Mouse (Mus musculus): Measurements from ENCODE around the gene Slc1a7. TPM values are rescaled to one million over a fixed set of nuclear protein-coding genes. Genes with fewer than 3 reads are reported as not detected.
A peak's percentile ranks its signal among the peaks of the same experiment; 100 is the strongest.

The Slc1a7 gene
- total RNA-seq, 1 experiment, result 0.18 TPM

DNA sequence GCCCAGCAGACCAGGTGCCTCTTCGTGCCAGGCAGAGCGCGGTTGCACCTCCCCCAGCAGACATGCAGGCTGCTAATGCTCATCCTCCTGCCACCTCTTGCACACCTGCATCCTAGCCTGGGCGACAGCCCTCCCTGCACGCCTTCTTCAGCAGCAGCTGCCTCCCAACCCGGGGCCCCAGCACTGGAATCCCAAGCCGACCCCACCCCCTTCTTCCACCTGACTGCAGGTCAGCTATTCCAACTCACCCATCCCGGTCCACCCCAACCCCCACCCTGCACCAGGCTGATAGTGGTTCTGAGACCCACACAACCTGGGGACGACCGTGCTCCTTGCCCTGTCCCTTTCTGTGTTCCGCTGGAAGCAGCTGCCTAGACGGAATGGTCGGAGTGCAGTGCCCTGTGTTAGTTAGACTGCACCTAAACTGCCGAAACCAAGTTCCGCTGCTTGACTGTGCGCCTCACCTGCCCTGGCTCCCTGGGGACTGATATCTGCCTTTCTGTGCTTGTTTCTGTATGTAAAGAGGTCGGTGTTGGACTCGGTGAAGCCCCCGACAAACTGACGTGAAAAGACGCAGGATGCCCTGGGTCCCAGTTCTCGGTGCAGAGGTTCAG lies 62.9 kb downstream of the Slc1a7 start:
- Histone ChIP-seq H3K9me3 (ENCODE audit: control insufficient read depth, insufficient read depth, low read depth, low read length) (no peaks in the 10 kb centered on the region), H3K27ac (ENCODE audit: insufficient read depth, low read depth, low read length, poor library complexity, severe bottlenecking) (no peak overlapping the region), H3K9ac (ENCODE audit: insufficient read depth, low read depth, low read length, poor library complexity, severe bottlenecking) (0 out of 2 replicates have a peak overlapping the region, but pooled peaks have one; percentile 28), H3K36me3 (ENCODE audit: control insufficient read depth, insufficient read depth, low read length, poor library complexity, severe bottlenecking) (no peaks in the 10 kb centered on the region), H3K4me1 (ENCODE audit: control insufficient read depth in 2 of 2, insufficient read depth in 2 of 2, low read length in 2 of 2, poor library complexity in 1 of 2) (peaks cover 0 to 11% of the 10 kb centered on the region in 2 experiments; a peak in 1 of 4 replicates), H3K4me3 (ENCODE audit: insufficient read depth in 1 of 2, low read depth in 1 of 2, low read length in 2 of 2, poor library complexity in 1 of 2, severe bottlenecking in 1 of 2) (peak overlapping the region; percentile 74 to 78)
- DNase-seq (ENCODE audit: low read depth, low spot score), result no peak
- in situ Hi-C loops (cut with MboI; ENCODE audit: low sequenced_read_pairs in 2 of 2, unreplicated experiment in 2 of 2), result no loop called here
- no peak for TF ChIP-seq HCFC1 (IDR thresholded peaks at IDR 0.05; ENCODE audit: borderline replicate concordance, insufficient read depth, low read length)
- no peak for TF ChIP-seq ZNF384 (IDR thresholded peaks at IDR 0.05; ENCODE audit: low read depth, low read length)
- no peak for TF ChIP-seq MAFK (IDR thresholded peaks at IDR 0.05; ENCODE audit: insufficient read depth, low read depth, low read length)
- no peak for TF ChIP-seq CHD2 (IDR thresholded peaks at IDR 0.05; ENCODE audit: low read depth, low read length)
- TF ChIP-seq ZC3H11A (IDR thresholded peaks at IDR 0.05; ENCODE audit: borderline replicate concordance, low read depth, low read length), result no peak

GRCm38 (mm10) chr4:108031502-108032351 lies 63.6 kb downstream of the Slc1a7 start:
- H3K4me1 ChIP-seq (ENCODE audit: control insufficient read depth in 2 of 2, insufficient read depth in 2 of 2, low read length in 2 of 2, poor library complexity in 1 of 2), result peaks cover 0 to 9% of the 10 kb centered on the region in 2 experiments; a peak in 1 of 4 replicates
- peak overlapping the region; percentile 28; the same call in 1 of the 2 replicates for H3K9ac ChIP-seq (ENCODE audit: insufficient read depth, low read depth, low read length, poor library complexity, severe bottlenecking)
- no peak overlapping the region for H3K27ac ChIP-seq (ENCODE audit: insufficient read depth, low read depth, low read length, poor library complexity, severe bottlenecking)
- TF ChIP-seq CHD2 (IDR thresholded peaks at IDR 0.05; ENCODE audit: low read depth, low read length) (no peak), ZC3H11A (IDR thresholded peaks at IDR 0.05; ENCODE audit: borderline replicate concordance, low read depth, low read length) (no peak), HCFC1 (IDR thresholded peaks at IDR 0.05; ENCODE audit: borderline replicate concordance, insufficient read depth, low read length) (no peak), MAFK (IDR thresholded peaks at IDR 0.05; ENCODE audit: insufficient read depth, low read depth, low read length) (no peak), ZNF384 (IDR thresholded peaks at IDR 0.05; ENCODE audit: low read depth, low read length) (no peak)
- no peaks in the 10 kb centered on the region for H3K36me3 ChIP-seq (ENCODE audit: control insufficient read depth, insufficient read depth, low read length, poor library complexity, severe bottlenecking)
- peak overlapping the region; percentile 74 to 78 for H3K4me3 ChIP-seq (ENCODE audit: insufficient read depth in 1 of 2, low read depth in 1 of 2, low read length in 2 of 2, poor library complexity in 1 of 2, severe bottlenecking in 1 of 2)
- in situ Hi-C loops (cut with MboI; ENCODE audit: low sequenced_read_pairs in 2 of 2, unreplicated experiment in 2 of 2), result no loop called here
- no peak for DNase-seq (ENCODE audit: low read depth, low spot score)
- no peaks in the 10 kb centered on the region for H3K9me3 ChIP-seq (ENCODE audit: control insufficient read depth, insufficient read depth, low read depth, low read length)

- in situ Hi-C loops (cut with MboI; ENCODE audit: low sequenced_read_pairs in 2 of 2, unreplicated experiment in 2 of 2), result no loop called here
- H3K27ac ChIP-seq (ENCODE audit: insufficient read depth, low read depth, low read length, poor library complexity, severe bottlenecking), result no peak overlapping the region
- DNase-seq (ENCODE audit: low read depth, low spot score), result no peak
Observed at GRCm38 (mm10) chr4:108032352-108032849, 64.3 kb downstream of the Slc1a7 start.

GRCm38 (mm10) chr4:108033041-108033764 lies 65.1 kb downstream of the Slc1a7 start:
- no peaks in the 10 kb centered on the region for H3K9me3 ChIP-seq (ENCODE audit: control insufficient read depth, insufficient read depth, low read depth, low read length)
- in situ Hi-C loops (cut with MboI; ENCODE audit: low sequenced_read_pairs in 2 of 2, unreplicated experiment in 2 of 2), result no loop called here
- TF ChIP-seq ZC3H11A (IDR thresholded peaks at IDR 0.05; ENCODE audit: borderline replicate concordance, low read depth, low read length), result no peak
- TF ChIP-seq MAFK (IDR thresholded peaks at IDR 0.05; ENCODE audit: insufficient read depth, low read depth, low read length), result no peak
- TF ChIP-seq HCFC1 (IDR thresholded peaks at IDR 0.05; ENCODE audit: borderline replicate concordance, insufficient read depth, low read length), result no peak
- TF ChIP-seq CHD2 (IDR thresholded peaks at IDR 0.05; ENCODE audit: low read depth, low read length), result no peak
- TF ChIP-seq ZNF384 (IDR thresholded peaks at IDR 0.05; ENCODE audit: low read depth, low read length), result no peak
- DNase-seq (ENCODE audit: low read depth, low spot score), result no peak
- peaks cover 0 to 9% of the 10 kb centered on the region in 2 experiments; a peak in 1 of 4 replicates for H3K4me1 ChIP-seq (ENCODE audit: control insufficient read depth in 2 of 2, insufficient read depth in 2 of 2, low read length in 2 of 2, poor library complexity in 1 of 2)
- H3K4me3 ChIP-seq (ENCODE audit: insufficient read depth in 1 of 2, low read depth in 1 of 2, low read length in 2 of 2, poor library complexity in 1 of 2, severe bottlenecking in 1 of 2), result no peak overlapping the region
- no peak overlapping the region for H3K9ac ChIP-seq (ENCODE audit: insufficient read depth, low read depth, low read length, poor library complexity, severe bottlenecking)
- H3K36me3 ChIP-seq (ENCODE audit: control insufficient read depth, insufficient read depth, low read length, poor library complexity, severe bottlenecking), result no peaks in the 10 kb centered on the region
- no peak overlapping the region for H3K27ac ChIP-seq (ENCODE audit: insufficient read depth, low read depth, low read length, poor library complexity, severe bottlenecking)

More at GRCm38 (mm10) chr4:108032352-108032849, 64.3 kb downstream of the Slc1a7 start:
- peaks cover 0 to 9% of the 10 kb centered on the region in 2 experiments; a peak in 1 of 4 replicates for H3K4me1 ChIP-seq (ENCODE audit: control insufficient read depth in 2 of 2, insufficient read depth in 2 of 2, low read length in 2 of 2, poor library complexity in 1 of 2)
- 0 out of 2 replicates have a peak overlapping the region, but pooled peaks have one; percentile 10 for H3K9ac ChIP-seq (ENCODE audit: insufficient read depth, low read depth, low read length, poor library complexity, severe bottlenecking)
- H3K9me3 ChIP-seq (ENCODE audit: control insufficient read depth, insufficient read depth, low read depth, low read length), result no peaks in the 10 kb centered on the region
- no peaks in the 10 kb centered on the region for H3K36me3 ChIP-seq (ENCODE audit: control insufficient read depth, insufficient read depth, low read length, poor library complexity, severe bottlenecking)
- TF ChIP-seq ZC3H11A (IDR thresholded peaks at IDR 0.05; ENCODE audit: borderline replicate concordance, low read depth, low read length), result no peak
- TF ChIP-seq MAFK (IDR thresholded peaks at IDR 0.05; ENCODE audit: insufficient read depth, low read depth, low read length), result no peak
- TF ChIP-seq CHD2 (IDR thresholded peaks at IDR 0.05; ENCODE audit: low read depth, low read length), result no peak
- TF ChIP-seq HCFC1 (IDR thresholded peaks at IDR 0.05; ENCODE audit: borderline replicate concordance, insufficient read depth, low read length), result no peak
- no peak for TF ChIP-seq ZNF384 (IDR thresholded peaks at IDR 0.05; ENCODE audit: low read depth, low read length)
- H3K4me3 ChIP-seq (ENCODE audit: insufficient read depth in 1 of 2, low read depth in 1 of 2, low read length in 2 of 2, poor library complexity in 1 of 2, severe bottlenecking in 1 of 2), result peak overlapping the region; percentile 74 to 78; a peak in 3 of 4 replicates
